Mouse (Mus musculus): ENCODE data around the gene Anks1.

Anks1 gene

GRCm38 (mm10) chr17:28050210-28050609 lies 141.1 kb downstream of the Anks1 start:
- no peak for DNase-seq (ENCODE audit: low spot score in 2 of 2)

GRCm38 (mm10) chr17:28052293-28052863 lies 143.3 kb downstream of the Anks1 start:
- no peak for DNase-seq (ENCODE audit: low spot score in 2 of 2)

DNA sequence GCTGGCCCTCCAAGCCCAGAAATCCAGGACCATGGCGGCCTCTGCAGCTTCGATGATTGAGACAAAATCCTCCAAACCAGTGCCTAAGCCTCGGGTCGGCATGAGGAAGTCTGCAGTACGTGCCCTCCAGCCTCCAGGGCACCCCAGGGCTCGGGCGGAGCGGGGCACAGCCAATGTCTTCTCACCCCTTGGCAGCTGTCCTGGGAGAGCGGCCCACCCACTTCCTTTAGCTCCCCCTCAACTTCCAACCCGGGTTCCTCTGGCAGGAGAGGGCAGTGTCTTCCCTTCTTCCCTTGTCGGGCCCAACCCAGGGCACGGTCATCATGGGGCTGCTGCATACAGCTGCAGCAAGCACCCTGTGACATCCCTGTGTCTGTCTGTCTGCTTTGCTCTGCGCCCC lies 149.2 kb downstream of the Anks1 start:
- no peak for DNase-seq (ENCODE audit: low spot score in 2 of 2)

DNA sequence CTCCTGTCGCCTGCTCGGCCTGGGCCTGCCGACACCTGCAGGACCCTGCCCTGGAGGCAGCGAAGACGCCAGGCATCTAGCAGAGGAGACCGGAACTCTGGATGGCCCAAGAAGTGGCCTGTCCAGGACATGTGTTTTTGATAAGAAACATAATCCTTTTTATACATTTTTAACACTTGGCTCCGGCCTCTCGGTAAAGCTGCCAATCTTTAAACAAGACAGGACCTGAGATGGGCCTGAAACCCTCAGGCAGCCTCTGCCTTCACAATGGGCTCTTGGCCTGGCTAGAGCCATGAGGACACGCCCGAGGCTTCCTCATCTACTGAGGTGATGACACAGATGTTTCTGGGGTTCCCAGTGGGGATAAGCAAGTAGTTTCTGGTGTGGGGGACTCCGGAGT lies 151.6 kb downstream of the Anks1 start:
- DNase-seq (ENCODE audit: low spot score in 2 of 2) = no peak

GRCm38 (mm10) chr17:28061472-28061871 lies 152.4 kb downstream of the Anks1 start:
- no peak for DNase-seq (ENCODE audit: low spot score in 2 of 2)

- DNase-seq (ENCODE audit: low spot score in 2 of 2) = no peak
These were observed 153.6 kb downstream of the Anks1 start for GRCm38 (mm10) chr17:28062710-28063109.

DNA sequence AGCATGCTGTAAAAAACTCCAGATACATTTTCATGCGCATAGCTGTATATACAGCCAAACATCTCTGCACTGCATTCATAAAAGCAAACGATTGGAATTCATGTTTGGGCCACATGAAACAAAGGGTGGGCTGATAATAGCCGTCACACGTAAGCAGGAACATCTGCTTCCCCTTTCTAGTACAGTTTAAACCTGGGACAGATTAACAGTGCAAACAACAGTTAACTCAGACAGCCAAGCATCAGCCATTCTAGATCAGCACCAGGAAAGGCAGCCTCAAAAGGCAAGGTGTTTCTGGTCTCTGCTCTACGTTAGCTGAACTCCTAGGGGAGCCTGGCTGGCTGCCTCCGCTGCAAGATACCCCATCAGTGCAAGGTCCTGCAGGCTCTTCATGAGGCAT lies 154.1 kb downstream of the Anks1 start:
- no peak for DNase-seq (ENCODE audit: low spot score in 2 of 2)

- DNase-seq (ENCODE audit: low spot score in 2 of 2) = no peak
These were observed 158.2 kb downstream of the Anks1 start for GRCm38 (mm10) chr17:28067303-28067702.

GRCm38 (mm10) chr17:28069446-28069845 lies 160.3 kb downstream of the Anks1 start:
- no peak for DNase-seq (ENCODE audit: low spot score in 2 of 2)

DNA sequence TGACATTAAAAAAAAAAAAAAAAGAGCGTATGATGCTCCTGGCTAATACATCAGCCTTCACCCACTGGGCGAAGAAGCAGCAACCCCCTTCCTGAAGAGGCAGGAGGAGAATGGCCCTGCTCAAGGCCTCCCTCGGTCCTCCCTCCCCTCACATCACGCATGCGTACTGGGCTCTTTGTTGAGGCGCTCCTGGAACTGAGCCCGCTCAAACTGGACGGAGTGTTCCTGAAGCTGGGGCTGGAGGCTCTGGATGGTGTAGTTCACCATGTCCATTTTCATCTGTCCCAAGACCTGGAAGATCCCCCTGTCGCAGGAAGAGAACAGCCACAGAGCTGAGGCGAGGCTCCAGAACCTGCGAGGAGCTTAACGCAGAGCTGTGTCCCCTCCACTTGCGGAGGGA lies 161.2 kb downstream of the Anks1 start:
- DNase-seq (ENCODE audit: low spot score in 2 of 2) = no peak

DNA sequence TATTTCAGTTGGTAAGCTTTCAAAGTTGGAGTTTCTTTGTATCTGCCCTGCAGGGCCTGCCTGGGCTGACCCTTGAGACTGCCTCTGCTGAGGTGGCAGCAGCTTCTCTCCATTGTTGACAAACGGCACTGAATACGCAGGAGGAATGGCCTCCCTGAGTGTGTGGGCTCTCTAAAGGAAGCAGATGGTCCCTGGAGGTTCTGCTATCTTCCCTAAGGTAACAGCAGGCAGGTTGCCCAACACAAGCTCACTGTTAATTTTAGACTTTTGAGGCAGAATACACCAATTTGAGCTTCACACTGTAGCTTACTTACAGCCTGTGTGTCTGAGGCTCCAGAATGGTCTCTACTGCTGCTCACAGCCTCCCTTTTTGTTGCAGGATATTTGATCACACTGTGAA lies 163.6 kb downstream of the Anks1 start:
- DNase-seq (ENCODE audit: low spot score in 2 of 2) = peak in 1 of 2 experiments; percentile 74

- DNase-seq (ENCODE audit: low spot score in 2 of 2) = no peak
These were observed 165.4 kb downstream of the Anks1 start for GRCm38 (mm10) chr17:28074486-28074885.

- no peak for DNase-seq (ENCODE audit: low spot score in 2 of 2)
These were observed 168.9 kb downstream of the Anks1 start for GRCm38 (mm10) chr17:28078028-28078427.

DNA sequence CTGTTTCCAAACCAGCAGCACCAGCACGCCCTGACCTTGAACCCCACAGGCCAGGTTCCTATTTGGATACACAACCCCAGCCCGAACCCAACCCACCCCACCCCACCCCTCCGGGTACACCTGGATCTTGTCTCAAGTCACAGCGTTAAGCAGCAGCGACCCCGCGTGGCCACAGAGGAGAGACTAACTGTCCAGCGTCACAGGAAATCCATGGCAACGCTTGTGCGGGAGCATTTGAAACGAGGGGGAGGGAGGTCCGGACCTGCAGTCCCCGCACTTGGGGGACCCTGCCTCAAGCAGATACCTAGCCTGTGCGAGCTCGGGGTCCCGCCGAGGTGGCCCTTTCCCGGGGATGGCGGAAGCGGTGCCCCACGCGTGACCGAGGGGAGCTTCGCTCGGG lies 170.5 kb downstream of the Anks1 start:
- peak in 1 of 2 experiments; percentile 84 for DNase-seq (ENCODE audit: low spot score in 2 of 2)

- DNase-seq (ENCODE audit: low spot score in 2 of 2) = no peak
These were observed 171.1 kb downstream of the Anks1 start, which contains the start of gene Tcp11 for GRCm38 (mm10) chr17:28080045-28080816. Tcp11 (minus strand) TSS chr17:28080639.

- DNase-seq (ENCODE audit: low spot score in 2 of 2) = no peak
These were observed 171.7 kb downstream of the Anks1 start for GRCm38 (mm10) chr17:28080817-28081165.

GRCm38 (mm10) chr17:28081385-28081784 lies 172.3 kb downstream of the Anks1 start:
- DNase-seq (ENCODE audit: low spot score in 2 of 2) = peak in 1 of 2 experiments; percentile 56

- DNase-seq (ENCODE audit: low spot score in 2 of 2) = no peak
These were observed 172.8 kb downstream of the Anks1 start for GRCm38 (mm10) chr17:28081856-28082255.

GRCm38 (mm10) chr17:28082863-28083262 lies 173.8 kb downstream of the Anks1 start:
- DNase-seq (ENCODE audit: low spot score in 2 of 2) = no peak

DNA sequence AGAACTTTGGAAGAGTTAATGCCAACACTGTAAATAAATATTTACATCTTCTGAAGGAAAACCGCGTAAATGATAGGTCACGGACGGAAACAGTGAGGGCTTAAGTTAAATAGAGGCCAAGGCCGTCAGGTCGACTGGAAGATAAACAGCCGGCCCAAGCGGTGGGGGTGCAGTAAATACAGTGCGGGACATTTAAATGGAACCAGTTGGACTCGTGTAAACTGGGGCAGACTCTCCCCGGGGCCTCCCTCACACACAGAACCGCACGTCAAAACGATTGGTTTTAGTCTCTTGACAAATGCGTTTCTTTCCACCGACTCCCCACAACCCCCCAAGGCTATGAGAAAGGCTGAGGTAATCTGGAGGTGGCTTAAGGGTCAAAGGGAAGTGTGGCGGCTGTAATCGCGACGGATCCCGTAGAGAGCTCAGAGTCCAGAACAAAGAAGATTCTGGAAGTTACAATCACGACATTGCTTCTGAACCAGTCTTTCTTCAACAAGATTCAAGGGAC lies 175.3 kb downstream of the Anks1 start:
- DNase-seq (ENCODE audit: low spot score in 2 of 2) = no peak

DNA sequence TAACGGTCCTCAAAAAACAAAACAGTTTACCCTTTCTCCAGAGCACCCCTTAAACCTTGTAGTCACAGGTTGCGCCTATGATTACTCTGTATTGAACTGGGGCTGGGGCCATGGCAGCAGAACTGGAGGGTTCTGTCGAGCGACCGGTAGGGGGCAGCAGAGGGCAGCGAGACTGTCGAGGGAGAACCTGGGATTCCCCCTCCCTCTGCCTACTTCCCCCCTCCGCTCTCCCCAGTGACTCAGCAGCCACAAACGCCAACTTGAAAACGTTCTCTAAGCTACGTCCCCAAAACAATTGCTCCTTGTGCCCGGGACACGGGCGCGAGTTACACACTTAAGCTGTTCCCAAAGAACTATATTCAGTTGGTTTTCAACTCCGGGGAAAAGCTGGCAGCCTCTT lies 175.9 kb downstream of the Anks1 start:
- DNase-seq (ENCODE audit: low spot score in 2 of 2) = peak in 1 of 2 experiments; percentile 88

DNA sequence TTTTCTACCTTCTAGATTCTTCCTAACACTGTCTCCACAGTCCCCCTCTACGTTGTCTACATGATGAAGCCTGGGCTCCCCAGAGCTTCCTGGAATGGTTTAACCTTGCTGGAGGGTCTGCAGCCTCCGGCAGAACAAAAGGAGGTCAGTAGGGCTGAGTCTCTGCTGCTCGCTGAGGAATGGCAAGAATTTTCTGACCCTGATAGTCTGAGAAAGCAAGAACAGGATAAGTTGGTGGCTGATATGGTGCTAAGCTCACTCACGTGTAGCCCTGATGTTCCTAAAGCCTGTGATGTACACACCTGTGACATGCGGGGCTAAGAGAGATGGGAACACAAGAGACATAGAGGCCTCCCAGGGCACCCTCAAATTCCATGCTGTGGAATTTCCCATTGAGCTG lies 178.3 kb downstream of the Anks1 start:
- no peak for DNase-seq (ENCODE audit: low spot score in 2 of 2)

DNA sequence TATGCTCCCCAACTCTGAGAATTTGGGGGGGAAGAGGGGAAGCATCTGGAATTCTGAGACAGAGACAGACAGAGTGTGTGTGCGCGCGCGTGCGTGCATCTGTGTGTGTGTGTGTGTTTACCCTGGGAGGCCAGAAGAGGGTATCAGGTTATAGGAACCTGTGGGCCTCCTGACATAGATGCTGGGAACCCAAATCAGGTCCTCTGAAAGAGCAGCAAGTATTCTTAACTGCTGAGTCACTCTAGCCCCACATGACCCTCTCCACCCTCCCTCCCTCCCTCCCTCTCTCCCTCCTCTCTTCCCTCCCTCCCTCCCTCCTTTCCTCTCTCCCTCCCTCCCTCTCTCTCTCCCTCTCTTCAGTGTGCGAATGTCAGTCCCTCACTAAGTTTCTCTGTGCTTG lies 179.6 kb downstream of the Anks1 start:
- no peak for DNase-seq (ENCODE audit: low spot score in 2 of 2)
